Mouse (Mus musculus) hindbrain, postnatal 0 days (tissue): ENCODE data around the gene Zg16. TPM values are rescaled to one million over a fixed set of nuclear protein-coding genes. Genes with fewer than 3 reads are reported as not detected.

ENCODE experiments used
- ATAC-seq: fragments of 200-750 bp; cut with Nextera tagmentation; 2 replicates; pipeline ENCODE4 v1.8.0; 2017; ENCODE audit warnings: mild to moderate bottlenecking, moderate TSS enrichment, moderate library complexity
- DNase-seq: peaks from one replicate; pipeline ENCODE4 v3.0.0-alpha.2; 2015; ENCODE audit warnings: low spot score
- H3K27ac ChIP-seq: fragments of 300-500 bp; sonication (generic); 2 replicates; pipeline ENCODE4 v1.5.1; 2014; ENCODE audit warnings: mild to moderate bottlenecking
- H3K27me3 ChIP-seq: fragments of 300-500 bp; sonication (generic); 2 replicates; pipeline ENCODE4 v1.6.1; 2014; ENCODE audit warnings: low read length, mixed read lengths; ENCODE audit not compliant: insufficient read depth
- H3K36me3 ChIP-seq: fragments of 300-500 bp; sonication (generic); 2 replicates; pipeline ENCODE4 v1.6.1; 2014; ENCODE audit warnings: low read length, mixed read lengths; ENCODE audit not compliant: insufficient read depth
- H3K4me1 ChIP-seq: fragments of 300-500 bp; sonication (generic); 2 replicates; pipeline ENCODE4 v1.6.1; 2014; ENCODE audit warnings: antibody characterized with exemption, low read length, mixed read lengths; ENCODE audit not compliant: insufficient read depth
- H3K4me2 ChIP-seq: fragments of 300-500 bp; sonication (generic); 2 replicates; pipeline ENCODE4 v1.6.1; 2014; ENCODE audit warnings: low read depth, mild to moderate bottlenecking, low read length, moderate library complexity, mixed read lengths
- H3K4me3 ChIP-seq: fragments of 300-500 bp; sonication (generic); 2 replicates; pipeline ENCODE4 v1.5.1; 2014; ENCODE audit warnings: low read length
- H3K9ac ChIP-seq: fragments of 300-500 bp; sonication (generic); replicated peaks from 2 replicates; pipeline ENCODE4 v1.6.1; 2014; ENCODE audit warnings: mild to moderate bottlenecking, low read length, moderate library complexity, mixed read lengths
- H3K9me3 ChIP-seq: fragments of 300-500 bp; sonication (generic); 2 replicates; pipeline ENCODE4 v1.6.1; 2016; ENCODE audit warnings: low read length, mixed read lengths
- CTCF ChIP-seq: IDR thresholded peaks from 2 replicates; pipeline ENCODE4 v1.5.1; 2016; ENCODE audit warnings: antibody characterized with exemption, control low read depth, low read depth
- WGBS: fragments of 180-500 bp; shearing (Covaris S2); extraction: QIAGEN DNeasy Blood & Tissue Kit; methylation state at CpG from one replicate; pipeline ENCODE4 v1.1.7; 2014; 5-methylcytosine and 5-hydroxymethylcytosine counted together
- polyA plus RNA-seq: library from polyadenylated mRNA; unstranded; fragments of >200 nt; fragmentation: Nextera tagmentation; extraction: Ambion mirVana; gene quantifications from 2 replicates; pipeline ENCODE4 v1.2.1, GENCODE M21; 2015
- total RNA-seq: library from RNA; depleted of rRNA; stranded (reverse); fragments of >200 nt; gene quantifications from 2 replicates; pipeline ENCODE4 v1.2.3, GENCODE M21; 2014

The Zg16 gene
- total and polyA plus RNA-seq, 2 experiments from 2014 or later, result not detected

GRCm38 (mm10) chr7:127112921-127113597 is 25.9 kb upstream of the Zg16 start:
- no peak for ATAC-seq
- DNase-seq, result no peak
- Histone ChIP-seq H3K27me3 (no peaks in the 10 kb centered on the region), H3K27ac (no peak overlapping the region), H3K36me3 (no peaks in the 10 kb centered on the region), H3K4me3 (no peak overlapping the region), H3K9ac (no peak overlapping the region), H3K9me3 (no peaks in the 10 kb centered on the region), H3K4me2 (no peak overlapping the region), H3K4me1 (no peaks in the 10 kb centered on the region)
- no peak for TF ChIP-seq CTCF
- WGBS, result 48% methylated on average over 9 of the region's 9 CpGs

- no peaks in the 10 kb centered on the region for H3K9me3 ChIP-seq
- no peak overlapping the region for H3K4me2 ChIP-seq
- H3K4me3 ChIP-seq, result no peak overlapping the region
- ATAC-seq, result no peak
- no peak for DNase-seq
- H3K27me3 ChIP-seq, result no peaks in the 10 kb centered on the region
- TF ChIP-seq CTCF, result no peak
- no peak overlapping the region for H3K9ac ChIP-seq
- no peaks in the 10 kb centered on the region for H3K4me1 ChIP-seq
- no peak overlapping the region for H3K27ac ChIP-seq
- 83% methylated on average over 12 of the region's 12 CpGs for WGBS
- H3K36me3 ChIP-seq, result no peaks in the 10 kb centered on the region
These were observed 25.2 kb upstream of the Zg16 start for GRCm38 (mm10) chr7:127112251-127112841.

- Histone ChIP-seq H3K4me2 (no peak overlapping the region), H3K4me3 (no peak overlapping the region), H3K36me3 (no peaks in the 10 kb centered on the region), H3K27ac (no peak overlapping the region), H3K9ac (no peak overlapping the region), H3K9me3 (no peaks in the 10 kb centered on the region), H3K27me3 (no peaks in the 10 kb centered on the region), H3K4me1 (no peaks in the 10 kb centered on the region)
- peak; percentile 42 for DNase-seq
- TF ChIP-seq CTCF, result peak; percentile 68
- no peak for ATAC-seq
- WGBS, result 51% methylated on average over 6 of the region's 6 CpGs
These were observed 24.3 kb upstream of the Zg16 start for GRCm38 (mm10) chr7:127111461-127111860.

- no peak overlapping the region for H3K9ac ChIP-seq
- no peak overlapping the region for H3K4me2 ChIP-seq
- TF ChIP-seq CTCF, result peak; percentile 98
- ATAC-seq (peak; percentile 86), DNase-seq (peak; percentile 90)
- H3K27ac ChIP-seq, result no peak overlapping the region
- H3K4me1 ChIP-seq, result no peaks in the 10 kb centered on the region
- 39% methylated on average over 18 of the region's 18 CpGs for WGBS
- no peaks in the 10 kb centered on the region for H3K27me3 ChIP-seq
- H3K9me3 ChIP-seq, result no peaks in the 10 kb centered on the region
- H3K4me3 ChIP-seq, result no peak overlapping the region
- H3K36me3 ChIP-seq, result no peaks in the 10 kb centered on the region
These were observed 23.3 kb upstream of the Zg16 start for GRCm38 (mm10) chr7:127110239-127111007.

- H3K9me3 ChIP-seq, result no peaks in the 10 kb centered on the region
- ATAC-seq (no peak), DNase-seq (no peak)
- no peaks in the 10 kb centered on the region for H3K36me3 ChIP-seq
- H3K4me1 ChIP-seq, result 0 out of 2 replicates have a peak, but pooled peaks cover 3% of the 10 kb centered on the region
- no peak overlapping the region for H3K4me3 ChIP-seq
- no peak overlapping the region for H3K4me2 ChIP-seq
- 63% methylated on average over 7 of the region's 7 CpGs for WGBS
- H3K27ac ChIP-seq, result peak overlapping the region; percentile 22; the same call in 1 of the 2 replicates
- H3K9ac ChIP-seq, result no peak overlapping the region
- H3K27me3 ChIP-seq, result no peaks in the 10 kb centered on the region
- TF ChIP-seq CTCF, result no peak
These were observed 18.4 kb upstream of the Zg16 start for GRCm38 (mm10) chr7:127105551-127105950.

GRCm38 (mm10) chr7:127104560-127105332 is 17.6 kb upstream of the Zg16 start:
- H3K4me3 ChIP-seq, result no peak overlapping the region
- H3K27me3 ChIP-seq, result no peaks in the 10 kb centered on the region
- TF ChIP-seq CTCF, result peak; percentile 91
- H3K9ac ChIP-seq, result no peak overlapping the region
- DNase-seq, result peak; percentile 92
- ATAC-seq, result peak; percentile 85
- 0 out of 2 replicates have a peak, but pooled peaks cover 3% of the 10 kb centered on the region for H3K4me1 ChIP-seq
- WGBS, result 14% methylated on average over 17 of the region's 17 CpGs
- peak overlapping the region; percentile 57 for H3K27ac ChIP-seq
- no peaks in the 10 kb centered on the region for H3K9me3 ChIP-seq
- H3K4me2 ChIP-seq, result peak overlapping the region; percentile 46
- no peaks in the 10 kb centered on the region for H3K36me3 ChIP-seq
